Mouse (Mus musculus): ENCODE measurements around the gene Ifit1bl1.
"Not testable (repeated sequence)": the region's sequence is repeated elsewhere in the genome, so short reads cannot be mapped to it uniquely, and the experiment has no call there.

DNA sequence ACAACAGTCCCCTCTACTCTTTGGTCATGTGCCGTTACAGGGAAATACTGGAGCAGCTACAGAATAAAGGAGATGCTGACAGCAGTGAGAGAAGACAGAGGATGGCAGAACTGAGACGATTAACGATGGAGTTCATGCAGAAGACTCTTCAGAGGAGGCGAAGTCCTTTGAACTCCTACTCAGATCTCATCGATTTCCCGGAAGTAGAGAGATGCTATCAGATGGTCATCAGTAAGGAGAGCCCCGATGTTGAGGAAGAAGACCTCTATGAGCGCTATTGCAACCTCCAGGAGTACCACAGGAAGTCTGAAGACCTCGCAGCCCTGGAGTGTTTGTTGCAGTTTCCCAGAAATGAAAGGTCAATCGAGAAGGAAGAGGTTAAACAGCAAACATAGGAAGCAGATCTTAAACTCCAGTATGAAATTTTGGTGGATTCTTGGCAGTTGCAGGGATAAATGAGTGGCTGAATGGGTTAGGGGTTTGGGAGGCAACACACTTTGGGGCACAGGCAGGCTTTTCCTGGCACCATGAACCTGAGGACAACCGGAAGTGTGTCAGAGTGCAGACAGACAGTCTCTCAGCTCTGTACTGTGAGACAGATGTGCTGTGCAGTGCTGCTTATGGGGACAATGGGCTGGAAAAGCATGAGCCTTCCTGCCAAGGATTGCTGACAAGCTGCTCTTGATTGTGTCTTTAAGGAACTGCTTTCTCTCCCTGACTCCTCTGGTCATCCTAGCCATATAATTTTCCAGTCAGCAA is 10.7 kb upstream of the Ifit1bl1 start:
- TF ChIP-seq CTCF, POLR2A (IDR thresholded peaks at IDR 0.05; ENCODE audit: extremely low read depth, insufficient read depth, low read length): not testable (repeated sequence)

Measured in cortical plate, adult 2 months (tissue).